Mouse (Mus musculus) forebrain, embryonic 11.5 days (tissue): ENCODE measurements at regions not wholly inside any gene's neighbourhood (a gene's known extent, or its start where the extent isn't known, plus 50 kb on each side); places are given as distances from the start of the nearest gene placed in this dataset.

Experiments used
- ATAC-seq: fragments of 200-750 bp; cut with Nextera tagmentation; replicated peaks from 2 replicates; pipeline ENCODE4 v1.8.0; 2017; ENCODE audit warnings: moderate TSS enrichment; ENCODE audit not compliant: low FRiP score
- DNase-seq: peaks from one replicate; pipeline ENCODE4 v3.0.0-alpha.2; 2017; ENCODE audit warnings: low spot score
- H3K27ac ChIP-seq: fragments of 300-500 bp; sonication (generic); 2 replicates; pipeline ENCODE4 v1.5.1; 2014; ENCODE audit warnings: low read depth, low read length
- H3K27me3 ChIP-seq: fragments of 300-500 bp; sonication (generic); 2 replicates; pipeline ENCODE4 v1.6.1; 2014; ENCODE audit warnings: mild to moderate bottlenecking, low read length, mixed read lengths; ENCODE audit not compliant: control insufficient read depth, insufficient read depth
- H3K36me3 ChIP-seq: fragments of 300-500 bp; sonication (generic); 2 replicates; pipeline ENCODE4 v1.6.1; 2014; ENCODE audit warnings: mild to moderate bottlenecking, low read length, moderate library complexity, mixed read lengths; ENCODE audit not compliant: control insufficient read depth, insufficient read depth
- H3K4me1 ChIP-seq: fragments of 300-500 bp; sonication (generic); replicated peaks from 2 replicates; pipeline ENCODE4 v1.6.1; 2014; ENCODE audit warnings: low read length, mixed read lengths; ENCODE audit not compliant: control insufficient read depth, insufficient read depth
- H3K4me2 ChIP-seq: fragments of 300-500 bp; sonication (generic); 2 replicates; pipeline ENCODE4 v1.6.1; 2014; ENCODE audit warnings: low read depth, mild to moderate bottlenecking, low read length, moderate library complexity, mixed read lengths; ENCODE audit not compliant: severe bottlenecking
- H3K4me3 ChIP-seq: fragments of 300-500 bp; sonication (generic); 2 replicates; pipeline ENCODE4 v1.5.1; 2014; ENCODE audit warnings: low read depth, low read length
- H3K9ac ChIP-seq: fragments of 300-500 bp; sonication (generic); 2 replicates; pipeline ENCODE4 v1.6.1; 2014; ENCODE audit warnings: low read length
- H3K9me3 ChIP-seq: fragments of 300-500 bp; sonication (generic); 2 replicates; pipeline ENCODE4 v1.6.1; 2016; ENCODE audit warnings: low read length, mixed read lengths; ENCODE audit not compliant: control insufficient read depth
- WGBS: fragments of 180-500 bp; shearing (Covaris S2); extraction: QIAGEN DNeasy Blood & Tissue Kit; methylation state at CpG from one replicate; pipeline ENCODE4 v1.1.7; 2014; 5-methylcytosine and 5-hydroxymethylcytosine counted together

DNA sequence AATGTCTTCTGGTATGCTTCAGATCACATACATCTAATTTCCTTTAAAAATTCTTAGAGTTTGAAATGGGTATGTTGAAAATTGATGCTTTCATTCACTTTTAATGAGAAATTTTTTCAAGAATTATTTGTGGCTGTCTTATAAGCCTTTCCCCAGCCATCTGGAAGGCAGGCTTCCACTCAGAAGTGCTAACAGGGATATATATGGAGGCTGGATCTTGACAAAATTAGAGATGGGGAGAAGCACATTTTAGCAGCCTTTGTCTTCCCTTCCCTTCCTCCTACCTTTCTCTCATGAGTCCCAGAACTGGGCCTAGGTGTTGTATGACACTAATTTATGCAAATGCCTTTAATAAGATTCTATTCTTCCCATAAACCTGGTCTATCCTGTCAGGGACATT lies 1387.8 kb upstream of the Lrrc6 start:
- Histone ChIP-seq H3K27me3 (no peaks in the 10 kb centered on the region), H3K27ac (no peak overlapping the region), H3K4me2 (no peak overlapping the region), H3K4me1 (no peaks in the 10 kb centered on the region), H3K9me3 (no peaks in the 10 kb centered on the region), H3K36me3 (no peaks in the 10 kb centered on the region), H3K9ac (no peak overlapping the region), H3K4me3 (no peak overlapping the region)
- no peak for DNase-seq
- ATAC-seq: no peak

GRCm38 (mm10) chr15:67855291-67855690 lies 1354.6 kb upstream of the Lrrc6 start:
- ATAC-seq (no peak), DNase-seq (no peak)
- no peak overlapping the region for H3K4me3 ChIP-seq
- 90% methylated on average over 1 of the region's 1 CpGs for WGBS
- no peaks in the 10 kb centered on the region for H3K4me1 ChIP-seq
- no peak overlapping the region for H3K4me2 ChIP-seq
- H3K27me3 ChIP-seq: no peaks in the 10 kb centered on the region
- no peaks in the 10 kb centered on the region for H3K36me3 ChIP-seq
- no peak overlapping the region for H3K9ac ChIP-seq
- H3K27ac ChIP-seq: no peak overlapping the region
- no peaks in the 10 kb centered on the region for H3K9me3 ChIP-seq

- no peak overlapping the region for H3K9ac ChIP-seq
- H3K27ac ChIP-seq: no peak overlapping the region
- WGBS: 81% methylated on average over 3 of the region's 3 CpGs
- no peaks in the 10 kb centered on the region for H3K4me1 ChIP-seq
- no peak overlapping the region for H3K4me2 ChIP-seq
- H3K36me3 ChIP-seq: no peaks in the 10 kb centered on the region
- DNase-seq (no peak), ATAC-seq (no peak)
- no peaks in the 10 kb centered on the region for H3K9me3 ChIP-seq
- no peak overlapping the region for H3K4me3 ChIP-seq
- H3K27me3 ChIP-seq: no peaks in the 10 kb centered on the region
Measured at GRCm38 (mm10) chr15:67850118-67850517, 1349.4 kb upstream of the Lrrc6 start.

- no peaks in the 10 kb centered on the region for H3K4me1 ChIP-seq
- no peak overlapping the region for H3K9ac ChIP-seq
- no peaks in the 10 kb centered on the region for H3K27me3 ChIP-seq
- no peak for ATAC-seq
- DNase-seq: no peak
- H3K4me2 ChIP-seq: no peak overlapping the region
- no peak overlapping the region for H3K27ac ChIP-seq
- 84% methylated on average over 2 of the region's 2 CpGs for WGBS
- no peak overlapping the region for H3K4me3 ChIP-seq
- H3K9me3 ChIP-seq: no peaks in the 10 kb centered on the region
- no peaks in the 10 kb centered on the region for H3K36me3 ChIP-seq
Measured at GRCm38 (mm10) chr15:67845707-67846106, 1345.0 kb upstream of the Lrrc6 start.

DNA sequence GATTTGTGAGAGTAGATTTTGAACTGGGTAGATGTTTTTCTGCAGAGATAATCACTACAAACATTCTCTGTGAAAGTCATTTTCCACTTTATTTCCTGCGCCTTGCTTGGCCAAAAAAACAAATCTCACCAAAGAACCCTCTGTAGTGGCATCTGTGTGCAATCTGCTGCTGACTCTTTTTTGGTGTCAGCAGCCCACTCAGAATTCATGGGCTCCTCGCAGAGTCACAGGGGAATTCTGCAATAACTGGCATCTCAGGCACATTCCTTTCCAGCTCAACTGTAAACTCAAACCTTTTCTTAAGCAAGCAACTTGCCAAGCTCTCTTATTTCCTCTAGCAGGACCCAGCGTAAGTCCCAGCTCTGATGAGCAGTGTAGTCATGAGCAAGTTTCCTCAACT lies 1340.0 kb upstream of the Lrrc6 start:
- no peaks in the 10 kb centered on the region for H3K4me1 ChIP-seq
- H3K27ac ChIP-seq: no peak overlapping the region
- no peak overlapping the region for H3K4me2 ChIP-seq
- no peaks in the 10 kb centered on the region for H3K36me3 ChIP-seq
- H3K9ac ChIP-seq: no peak overlapping the region
- no peaks in the 10 kb centered on the region for H3K9me3 ChIP-seq
- ATAC-seq (no peak), DNase-seq (no peak)
- H3K4me3 ChIP-seq: no peak overlapping the region
- no peaks in the 10 kb centered on the region for H3K27me3 ChIP-seq
- 82% methylated on average over 3 of the region's 3 CpGs for WGBS

DNA sequence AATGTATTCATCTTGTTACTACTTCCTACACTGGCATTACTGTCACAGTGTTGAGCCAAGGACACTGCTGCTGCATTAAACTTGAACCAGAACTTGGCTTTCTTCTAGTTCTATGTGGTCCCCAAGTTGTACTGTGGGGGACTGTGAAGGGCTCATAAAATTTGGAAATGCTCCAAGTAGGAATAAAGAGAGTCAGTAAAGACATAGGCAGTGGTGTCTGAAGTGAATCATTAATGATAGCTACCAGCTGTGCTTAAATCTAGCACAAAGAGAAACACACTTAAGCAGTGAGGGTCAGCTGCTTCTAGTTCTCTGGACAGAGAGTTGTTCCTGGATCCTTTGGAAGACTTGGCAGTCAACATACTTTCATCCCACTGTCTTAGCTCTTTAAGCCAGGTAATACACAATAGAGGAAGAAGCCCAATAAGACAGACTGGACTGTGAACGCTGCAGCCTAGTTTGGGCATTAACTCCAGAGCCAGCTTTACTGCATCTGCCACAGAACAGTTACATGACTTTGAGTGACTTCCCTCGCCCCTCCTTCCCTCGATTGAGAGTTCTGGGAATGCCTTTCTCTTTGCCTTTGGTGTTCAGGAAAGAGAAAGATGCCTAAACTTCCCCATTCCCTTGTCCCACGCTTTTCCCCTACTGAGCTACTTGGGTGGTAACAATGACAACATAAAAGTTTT lies 1325.2 kb upstream of the Lrrc6 start:
- 79% methylated on average over 4 of the region's 4 CpGs for WGBS
- Histone ChIP-seq H3K4me1 (no peaks in the 10 kb centered on the region), H3K4me3 (no peak overlapping the region), H3K27me3 (no peaks in the 10 kb centered on the region), H3K9ac (no peak overlapping the region), H3K4me2 (no peak overlapping the region), H3K36me3 (no peaks in the 10 kb centered on the region), H3K27ac (no peak overlapping the region), H3K9me3 (no peaks in the 10 kb centered on the region)
- ATAC-seq (no peak), DNase-seq (no peak)

DNA sequence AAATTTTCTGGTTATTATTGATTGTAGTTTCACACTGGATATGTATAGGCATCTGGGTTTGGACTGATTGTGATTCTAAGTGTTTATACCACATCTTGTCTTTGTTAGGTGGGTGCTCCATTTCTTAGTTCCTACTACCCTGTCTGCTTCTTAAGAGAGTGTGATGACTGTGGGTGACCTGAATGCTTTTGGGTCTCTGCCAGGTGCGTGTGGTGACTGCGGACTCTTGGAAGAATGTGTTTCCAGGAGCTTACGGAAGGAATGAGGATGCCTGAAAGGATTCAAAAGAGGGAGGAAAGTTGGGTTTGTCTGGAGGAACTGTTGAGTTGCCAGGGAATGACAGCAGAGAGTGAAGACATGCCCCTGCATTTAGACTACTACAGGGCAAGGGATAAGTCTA lies 1322.5 kb upstream of the Lrrc6 start:
- Histone ChIP-seq H3K4me3 (no peak overlapping the region), H3K4me1 (no peaks in the 10 kb centered on the region), H3K9me3 (no peaks in the 10 kb centered on the region), H3K4me2 (no peak overlapping the region), H3K9ac (no peak overlapping the region), H3K27ac (no peak overlapping the region), H3K36me3 (no peaks in the 10 kb centered on the region), H3K27me3 (no peaks in the 10 kb centered on the region)
- 86% methylated on average over 3 of the region's 3 CpGs for WGBS
- no peak for DNase-seq
- ATAC-seq: no peak

DNA sequence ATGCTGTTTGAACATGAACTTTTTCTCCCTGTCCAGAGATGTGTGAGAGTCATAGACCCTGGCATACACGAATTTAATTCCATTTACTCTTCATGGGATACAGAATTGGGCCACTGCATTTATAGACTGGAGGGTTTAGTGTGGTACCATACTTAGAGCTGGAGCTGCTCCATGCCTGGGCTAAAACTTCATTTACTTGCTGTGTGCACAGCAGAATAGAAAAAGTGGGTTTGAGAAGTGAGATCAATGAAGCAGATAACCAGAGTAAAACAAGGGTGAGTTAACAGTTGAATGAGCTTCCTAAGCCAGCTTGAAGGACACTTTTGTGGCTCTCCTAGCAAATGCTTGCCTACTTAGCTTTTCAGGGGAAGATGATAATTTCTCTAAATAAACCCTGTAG lies 1299.2 kb upstream of the Lrrc6 start:
- Histone ChIP-seq H3K4me1 (no peaks in the 10 kb centered on the region), H3K4me2 (no peak overlapping the region), H3K4me3 (no peak overlapping the region), H3K27ac (no peak overlapping the region), H3K9me3 (no peaks in the 10 kb centered on the region), H3K36me3 (no peaks in the 10 kb centered on the region), H3K9ac (no peak overlapping the region), H3K27me3 (no peaks in the 10 kb centered on the region)
- WGBS: 75% methylated on average over 1 of the region's 1 CpGs
- no peak for ATAC-seq
- no peak for DNase-seq

DNA sequence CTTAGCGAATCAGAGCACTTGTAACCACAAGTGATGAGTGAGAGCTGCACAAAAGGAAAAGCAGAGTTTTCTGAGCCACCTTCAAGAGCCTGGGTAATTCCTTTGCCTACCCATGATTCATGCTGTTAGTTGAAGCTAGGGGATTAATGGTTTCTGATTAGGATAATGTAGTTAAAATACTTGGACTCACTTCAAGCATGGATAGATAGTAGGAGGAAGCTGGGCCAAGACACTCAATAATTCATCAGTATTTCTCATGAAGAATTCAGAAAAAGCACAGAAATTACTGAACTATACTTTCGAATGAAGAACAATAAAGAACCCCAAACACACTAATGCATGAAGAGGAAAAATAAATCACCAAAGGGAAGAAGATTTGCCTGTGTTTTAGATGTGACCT lies 1294.9 kb upstream of the Lrrc6 start:
- no peak overlapping the region for H3K27ac ChIP-seq
- no peak overlapping the region for H3K9ac ChIP-seq
- no peak for DNase-seq
- H3K27me3 ChIP-seq: no peaks in the 10 kb centered on the region
- 91% methylated on average over 2 of the region's 2 CpGs for WGBS
- no peaks in the 10 kb centered on the region for H3K36me3 ChIP-seq
- H3K4me2 ChIP-seq: no peak overlapping the region
- H3K4me3 ChIP-seq: no peak overlapping the region
- no peak for ATAC-seq
- no peaks in the 10 kb centered on the region for H3K4me1 ChIP-seq
- no peaks in the 10 kb centered on the region for H3K9me3 ChIP-seq
